Mouse (Mus musculus): ENCODE results near the gene Tgfbr3. TPM values are rescaled to one million over a fixed set of nuclear protein-coding genes. Genes with fewer than 3 reads are reported as not detected.
A peak's percentile ranks its signal among the peaks of the same experiment; 100 is the strongest.

Tgfbr3 gene
- polyA plus RNA-seq, 1 experiment: 27.7 TPM

- DNase-seq: peak; percentile 75
- Histone ChIP-seq H3K27ac (ENCODE audit: insufficient read depth, low read depth, low read length) (peak overlapping the region; percentile 13; the same call in 1 of the 2 replicates), H3K36me3 (ENCODE audit: control insufficient read depth, insufficient read depth, low read length) (no peaks in the 10 kb centered on the region), H3K27me3 (replicated peaks; ENCODE audit: control insufficient read depth, insufficient read depth, low read length) (no peaks in the 10 kb centered on the region), H3K4me1 (ENCODE audit: control insufficient read depth, insufficient read depth, low read length) (no peaks in the 10 kb centered on the region), H3K4me3 (ENCODE audit: insufficient read depth, low read depth, low read length) (no peak overlapping the region)
- TF ChIP-seq POLR2A (IDR thresholded peaks at IDR 0.05; ENCODE audit: low read depth, low read length) (no peak), CTCF (conservative IDR thresholded peaks at IDR 0.05; ENCODE audit: insufficient read depth, insufficient read length, low read depth, low read length) (no peak)
- 49% methylated on average over 2 of the region's 2 CpGs for WGBS
Measured at GRCm38 (mm10) chr5:107087291-107087690, 202.1 kb downstream of the Tgfbr3 start.

GRCm38 (mm10) chr5:107086166-107086565 is 203.3 kb downstream of the Tgfbr3 start:
- H3K27me3 ChIP-seq (replicated peaks; ENCODE audit: control insufficient read depth, insufficient read depth, low read length): no peaks in the 10 kb centered on the region
- no peak overlapping the region for H3K27ac ChIP-seq (ENCODE audit: insufficient read depth, low read depth, low read length)
- no peak overlapping the region for H3K4me3 ChIP-seq (ENCODE audit: insufficient read depth, low read depth, low read length)
- H3K36me3 ChIP-seq (ENCODE audit: control insufficient read depth, insufficient read depth, low read length): no peaks in the 10 kb centered on the region
- TF ChIP-seq POLR2A (IDR thresholded peaks at IDR 0.05; ENCODE audit: low read depth, low read length) (no peak), CTCF (conservative IDR thresholded peaks at IDR 0.05; ENCODE audit: insufficient read depth, insufficient read length, low read depth, low read length) (no peak)
- 79% methylated on average over 5 of the region's 5 CpGs for WGBS
- no peaks in the 10 kb centered on the region for H3K4me1 ChIP-seq (ENCODE audit: control insufficient read depth, insufficient read depth, low read length)
- no peak for DNase-seq

- 93% methylated on average over 4 of the region's 4 CpGs for WGBS
- Histone ChIP-seq H3K4me1 (ENCODE audit: control insufficient read depth, insufficient read depth, low read length) (no peaks in the 10 kb centered on the region), H3K36me3 (ENCODE audit: control insufficient read depth, insufficient read depth, low read length) (no peaks in the 10 kb centered on the region)
Measured at GRCm38 (mm10) chr5:107084431-107084830, 205.0 kb downstream of the Tgfbr3 start.

GRCm38 (mm10) chr5:107082011-107082410 is 207.4 kb downstream of the Tgfbr3 start:
- Histone ChIP-seq H3K27me3 (replicated peaks; ENCODE audit: control insufficient read depth, insufficient read depth, low read length) (no peaks in the 10 kb centered on the region), H3K4me3 (ENCODE audit: insufficient read depth, low read depth, low read length) (no peak overlapping the region), H3K36me3 (ENCODE audit: control insufficient read depth, insufficient read depth, low read length) (no peaks in the 10 kb centered on the region), H3K27ac (ENCODE audit: insufficient read depth, low read depth, low read length) (no peak overlapping the region), H3K4me1 (ENCODE audit: control insufficient read depth, insufficient read depth, low read length) (no peaks in the 10 kb centered on the region)
- DNase-seq: peak; percentile 59
- 49% methylated on average over 3 of the region's 3 CpGs for WGBS
- TF ChIP-seq CTCF (conservative IDR thresholded peaks at IDR 0.05; ENCODE audit: insufficient read depth, insufficient read length, low read depth, low read length): no peak
- TF ChIP-seq POLR2A (IDR thresholded peaks at IDR 0.05; ENCODE audit: low read depth, low read length): no peak

More at GRCm38 (mm10) chr5:107084431-107084830, 205.0 kb downstream of the Tgfbr3 start:
- Histone ChIP-seq H3K4me3 (ENCODE audit: insufficient read depth, low read depth, low read length) (no peak overlapping the region), H3K27ac (ENCODE audit: insufficient read depth, low read depth, low read length) (no peak overlapping the region), H3K27me3 (replicated peaks; ENCODE audit: control insufficient read depth, insufficient read depth, low read length) (no peaks in the 10 kb centered on the region)
- TF ChIP-seq POLR2A (IDR thresholded peaks at IDR 0.05; ENCODE audit: low read depth, low read length): no peak
- TF ChIP-seq CTCF (conservative IDR thresholded peaks at IDR 0.05; ENCODE audit: insufficient read depth, insufficient read length, low read depth, low read length): no peak
- no peak for DNase-seq

GRCm38 (mm10) chr5:107080986-107081624 is 208.3 kb downstream of the Tgfbr3 start:
- Histone ChIP-seq H3K27ac (ENCODE audit: insufficient read depth, low read depth, low read length) (no peak overlapping the region), H3K4me1 (ENCODE audit: control insufficient read depth, insufficient read depth, low read length) (no peaks in the 10 kb centered on the region), H3K27me3 (replicated peaks; ENCODE audit: control insufficient read depth, insufficient read depth, low read length) (no peaks in the 10 kb centered on the region), H3K4me3 (ENCODE audit: insufficient read depth, low read depth, low read length) (no peak overlapping the region), H3K36me3 (ENCODE audit: control insufficient read depth, insufficient read depth, low read length) (no peaks in the 10 kb centered on the region)
- WGBS: 68% methylated on average over 12 of the region's 12 CpGs
- DNase-seq: no peak
- TF ChIP-seq POLR2A (IDR thresholded peaks at IDR 0.05; ENCODE audit: low read depth, low read length) (no peak), CTCF (conservative IDR thresholded peaks at IDR 0.05; ENCODE audit: insufficient read depth, insufficient read length, low read depth, low read length) (no peak)

GRCm38 (mm10) chr5:107079920-107080319 is 209.5 kb downstream of the Tgfbr3 start:
- TF ChIP-seq CTCF (conservative IDR thresholded peaks at IDR 0.05; ENCODE audit: insufficient read depth, insufficient read length, low read depth, low read length) (no peak), POLR2A (IDR thresholded peaks at IDR 0.05; ENCODE audit: low read depth, low read length) (no peak)
- Histone ChIP-seq H3K36me3 (ENCODE audit: control insufficient read depth, insufficient read depth, low read length) (no peaks in the 10 kb centered on the region), H3K4me1 (ENCODE audit: control insufficient read depth, insufficient read depth, low read length) (no peaks in the 10 kb centered on the region), H3K27ac (ENCODE audit: insufficient read depth, low read depth, low read length) (no peak overlapping the region), H3K4me3 (ENCODE audit: insufficient read depth, low read depth, low read length) (no peak overlapping the region), H3K27me3 (replicated peaks; ENCODE audit: control insufficient read depth, insufficient read depth, low read length) (no peaks in the 10 kb centered on the region)
- no peak for DNase-seq
- WGBS: 74% methylated on average over 8 of the region's 8 CpGs

GRCm38 (mm10) chr5:107079146-107079638 is 210.2 kb downstream of the Tgfbr3 start:
- Histone ChIP-seq H3K27ac (ENCODE audit: insufficient read depth, low read depth, low read length) (0 out of 2 replicates have a peak overlapping the region, but pooled peaks have one; percentile 7), H3K36me3 (ENCODE audit: control insufficient read depth, insufficient read depth, low read length) (no peaks in the 10 kb centered on the region), H3K4me3 (ENCODE audit: insufficient read depth, low read depth, low read length) (no peak overlapping the region), H3K27me3 (replicated peaks; ENCODE audit: control insufficient read depth, insufficient read depth, low read length) (no peaks in the 10 kb centered on the region), H3K4me1 (ENCODE audit: control insufficient read depth, insufficient read depth, low read length) (no peaks in the 10 kb centered on the region)
- 36% methylated on average over 11 of the region's 11 CpGs for WGBS
- TF ChIP-seq CTCF (conservative IDR thresholded peaks at IDR 0.05; ENCODE audit: insufficient read depth, insufficient read length, low read depth, low read length) (no peak), POLR2A (IDR thresholded peaks at IDR 0.05; ENCODE audit: low read depth, low read length) (no peak)
- DNase-seq: peak; percentile 33

Data from kidney, adult 2 months (tissue).